Mouse (Mus musculus): ENCODE measurements at regions not wholly inside any gene's neighbourhood (a gene's known extent, or its start where the extent isn't known, plus 50 kb on each side); places are given as distances from the start of the nearest gene placed in this dataset.

- TF ChIP-seq CTCF (IDR thresholded peaks at IDR 0.05; ENCODE audit: low read depth, low read length) (no peak), POLR2A (IDR thresholded peaks at IDR 0.05; ENCODE audit: extremely low read depth, insufficient read depth, low read length) (no peak)
These were observed 106.3 kb upstream of the Dab1 start for GRCm38 (mm10) chr4:103512901-103513300.
